Mouse (Mus musculus) R1 (cell line): ENCODE results near the gene Tead2.

ENCODE experiments used
- DNase-seq: peaks from one replicate; pipeline ENCODE4 v3.0.0-alpha.2; 2018; ENCODE audit warnings: low read depth, low spot score

The Tead2 gene

DNA sequence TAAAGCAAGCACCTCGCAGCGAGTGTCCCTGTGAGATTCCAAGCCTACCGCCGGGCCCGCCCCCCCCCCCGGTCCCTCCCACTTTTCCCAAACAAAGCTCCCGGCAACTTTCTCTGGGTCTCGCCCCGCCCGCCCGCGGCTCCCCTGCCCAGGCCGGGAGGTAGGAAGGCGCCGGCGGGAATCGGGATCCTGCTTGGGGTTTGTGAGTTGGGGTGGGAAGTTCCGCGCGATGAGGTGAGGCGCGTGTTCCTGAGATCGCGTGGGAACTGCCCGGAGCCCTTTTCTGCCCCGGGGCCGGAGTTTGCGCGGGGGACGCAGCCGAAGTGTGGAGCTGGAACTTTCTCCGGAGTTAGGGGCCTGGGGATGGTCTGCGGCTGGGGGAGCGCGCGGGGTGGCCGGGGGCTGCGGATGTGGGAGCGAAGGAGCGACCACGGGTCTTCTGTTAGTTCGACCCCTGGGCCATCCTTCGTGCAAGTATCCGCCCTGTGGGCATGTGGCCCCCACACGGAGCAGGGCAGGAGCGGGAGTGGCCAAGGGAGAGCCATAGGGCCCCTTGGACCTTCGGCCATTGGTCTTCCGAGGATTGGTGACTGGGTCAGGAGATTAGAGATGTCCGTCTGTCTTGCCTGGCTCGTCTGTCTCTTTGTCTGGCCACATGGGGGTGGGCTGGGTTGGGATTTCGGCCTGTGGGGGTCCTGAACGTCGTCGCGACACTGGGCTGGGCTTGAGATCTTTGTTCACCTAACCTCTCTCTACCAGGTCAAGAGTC, at the start of gene Tead2:
Gene Tead2 (plus strand): TSS at position 81 of the 769 bp plus-strand sequence.
- DNase-seq, result peak; percentile 87

DNA sequence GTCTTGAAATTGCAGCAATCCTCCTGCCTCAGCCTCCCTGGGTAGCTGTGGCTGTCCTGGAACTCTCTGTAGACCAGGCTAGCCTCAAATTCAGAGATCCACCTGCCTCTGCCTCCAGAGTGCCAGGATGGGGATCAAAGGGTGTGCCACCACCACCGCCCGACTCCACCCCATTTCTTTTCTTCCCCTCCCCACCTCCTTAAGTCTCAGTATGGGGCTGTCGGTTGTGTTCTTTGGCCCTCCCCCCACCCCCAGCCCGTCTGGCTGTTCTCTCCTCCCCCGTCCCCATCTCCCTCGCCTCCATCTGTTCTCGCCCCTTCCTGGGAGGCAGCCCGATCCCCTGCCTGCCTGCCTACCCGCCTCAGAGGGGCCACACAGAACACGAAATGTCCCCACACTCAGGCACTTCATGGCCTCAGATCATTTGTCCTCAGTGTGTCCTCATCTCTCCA, 48.6 kb upstream of the Tead2 start:
- DNase-seq, result no peak

DNA sequence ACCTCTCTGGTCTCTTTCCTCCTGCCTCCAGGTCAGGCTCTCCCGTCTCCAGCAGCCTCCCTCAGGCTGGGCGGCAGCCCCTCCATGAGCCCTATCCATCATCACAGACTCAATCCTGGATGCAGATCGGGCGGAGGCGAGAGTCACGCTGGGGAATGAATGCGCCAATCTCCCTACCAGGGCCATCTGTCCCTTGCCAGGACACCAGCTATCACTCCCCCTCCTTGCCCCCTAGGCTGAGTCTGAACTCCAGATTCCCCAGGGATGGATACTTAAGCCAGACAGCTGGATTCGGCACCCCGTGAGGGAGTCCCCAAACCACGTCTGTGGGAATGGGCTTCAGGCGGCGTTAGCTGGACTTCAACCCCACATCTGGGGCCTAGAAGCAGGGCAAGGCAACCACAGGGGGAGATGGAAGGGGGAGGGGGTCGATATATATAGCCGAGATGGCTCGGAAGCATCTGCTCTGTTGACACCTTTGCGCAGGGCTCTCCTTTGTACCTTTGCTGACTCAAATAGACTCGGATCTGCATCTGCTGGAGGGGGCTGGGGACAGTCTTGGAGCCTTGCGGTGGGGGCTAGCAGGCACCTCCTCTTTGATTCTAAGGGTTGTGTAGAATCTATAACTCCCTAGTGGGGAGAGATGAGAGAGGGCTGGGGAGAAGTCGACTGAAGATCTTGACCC, 47.6 kb upstream of the Tead2 start:
- DNase-seq, result no peak

DNA sequence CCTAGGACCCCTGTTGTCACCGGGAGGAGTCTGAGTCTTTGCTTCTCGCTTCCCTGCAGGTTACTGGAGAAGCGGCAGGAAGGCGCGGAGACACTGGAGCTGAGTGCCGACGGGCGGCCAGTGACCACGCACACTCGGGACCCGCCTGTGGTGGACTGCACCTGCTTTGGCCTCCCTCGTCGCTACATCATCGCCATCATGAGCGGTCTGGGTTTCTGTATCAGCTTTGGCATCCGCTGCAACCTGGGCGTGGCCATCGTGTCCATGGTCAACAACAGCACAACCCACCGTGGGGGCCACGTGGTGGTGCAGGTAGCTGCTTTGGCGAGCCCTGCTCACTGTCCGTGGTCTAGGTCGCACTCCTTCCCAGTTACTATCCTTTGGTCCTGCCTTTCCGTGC, 46.9 kb upstream of the Tead2 start:
- DNase-seq, result no peak

DNA sequence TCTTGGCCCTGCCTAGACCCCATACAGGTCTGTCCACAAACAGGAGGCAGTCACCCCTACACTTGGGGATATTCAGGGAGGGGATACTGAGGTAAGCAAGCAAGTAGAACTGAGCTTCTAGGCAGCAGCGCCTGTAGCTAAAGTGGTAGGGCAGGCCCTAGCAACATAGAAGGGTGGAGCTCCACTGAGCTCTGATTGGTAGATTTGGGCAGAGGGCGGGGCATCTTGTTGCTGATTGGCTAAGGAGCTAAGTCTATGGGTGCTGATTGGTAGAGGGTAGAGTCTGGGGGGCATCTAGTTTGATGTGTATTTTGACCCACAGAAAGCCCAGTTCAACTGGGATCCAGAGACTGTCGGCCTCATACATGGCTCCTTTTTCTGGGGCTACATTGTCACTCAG, 46.1 kb upstream of the Tead2 start:
- DNase-seq, result no peak

DNA sequence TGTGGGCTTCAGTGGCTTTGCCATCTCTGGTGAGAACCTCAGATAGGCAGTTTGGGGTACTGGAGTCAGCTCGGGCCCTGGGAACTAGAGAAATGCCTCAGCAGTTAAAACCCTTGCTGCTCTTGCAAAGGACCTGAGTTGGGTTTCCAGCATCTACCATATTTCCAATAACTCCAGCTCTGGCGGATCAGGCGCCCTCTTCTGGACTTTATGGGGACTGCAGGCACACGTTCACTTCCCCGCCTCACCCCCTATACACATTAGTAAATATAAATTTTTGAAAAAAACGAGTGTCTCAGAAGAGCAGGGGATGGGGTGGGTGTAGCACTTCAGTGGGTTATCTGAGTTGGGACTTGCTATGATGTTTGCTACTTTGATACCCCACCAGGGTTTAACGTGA, 42.6 kb upstream of the Tead2 start:
- peak; percentile 70 for DNase-seq

DNA sequence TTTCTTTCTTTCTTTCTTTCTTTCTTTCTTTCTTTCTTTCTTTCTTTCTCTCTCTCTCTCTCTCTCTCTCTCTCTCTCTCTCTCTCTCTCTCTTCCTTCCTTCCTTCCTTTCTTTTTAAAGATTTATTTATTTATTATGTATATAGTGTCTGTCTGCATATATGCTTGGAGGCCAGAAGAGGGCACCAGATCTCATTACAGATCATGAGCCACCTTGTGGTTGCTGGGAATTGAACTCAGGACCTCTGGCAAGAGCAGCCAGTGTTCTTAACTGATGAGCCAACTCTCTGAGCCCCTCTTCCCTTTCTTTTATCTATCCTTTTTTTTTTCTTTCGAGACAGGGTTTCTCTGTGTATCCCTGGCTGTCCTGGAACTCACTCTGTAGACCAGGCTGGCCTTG, 41.8 kb upstream of the Tead2 start:
- peak; percentile 83 for DNase-seq

DNA sequence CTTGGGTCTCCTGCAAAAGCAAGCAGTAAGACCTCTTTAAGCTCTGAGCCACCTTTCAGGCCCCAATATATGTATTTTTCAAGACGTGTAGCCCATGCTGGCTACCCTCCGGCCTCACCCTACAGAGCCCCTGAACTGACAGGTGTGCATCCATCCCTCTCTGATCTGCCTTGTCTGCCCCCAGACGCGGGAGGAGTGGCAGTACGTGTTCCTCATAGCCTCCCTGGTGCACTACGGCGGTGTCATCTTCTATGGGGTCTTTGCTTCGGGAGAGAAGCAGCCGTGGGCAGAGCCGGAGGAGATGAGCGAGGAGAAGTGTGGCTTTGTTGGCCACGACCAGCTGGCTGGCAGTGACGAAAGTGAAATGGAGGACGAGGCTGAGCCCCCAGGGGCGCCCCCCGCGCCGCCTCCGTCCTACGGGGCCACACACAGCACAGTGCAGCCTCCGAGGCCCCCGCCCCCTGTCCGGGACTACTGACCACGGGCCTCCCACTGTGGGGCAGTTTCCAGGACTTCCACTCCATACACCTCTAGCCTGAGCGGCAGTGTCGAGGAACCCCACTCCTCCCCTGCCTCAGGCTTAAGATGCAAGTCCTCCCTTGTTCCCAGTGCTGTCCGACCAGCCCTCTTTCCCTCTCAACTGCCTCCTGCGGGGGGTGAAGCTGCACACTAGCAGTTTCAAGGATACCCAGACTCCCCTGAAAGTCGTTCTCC, 40.8 kb upstream of the Tead2 start:
- DNase-seq, result no peak

DNA sequence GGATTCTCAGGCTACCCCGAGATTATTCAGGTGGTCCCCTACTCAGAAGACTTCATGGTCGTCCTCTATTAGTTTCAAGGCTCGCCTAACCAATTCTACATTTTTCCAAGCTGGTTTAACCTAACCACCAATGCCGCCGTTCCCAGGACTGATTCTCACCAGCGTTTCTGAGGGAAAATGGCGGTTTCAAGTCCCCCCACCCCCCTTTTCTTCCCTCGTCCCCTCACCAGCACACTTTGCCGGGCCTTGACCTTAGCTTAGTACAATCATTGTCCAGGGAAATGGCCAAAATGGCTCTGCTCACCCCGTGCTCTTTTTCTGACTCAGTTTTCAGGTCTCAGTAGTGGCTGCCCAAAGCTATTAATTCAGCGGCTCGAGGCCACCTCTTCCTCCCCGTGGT, 40.2 kb upstream of the Tead2 start:
- DNase-seq, result no peak

DNA sequence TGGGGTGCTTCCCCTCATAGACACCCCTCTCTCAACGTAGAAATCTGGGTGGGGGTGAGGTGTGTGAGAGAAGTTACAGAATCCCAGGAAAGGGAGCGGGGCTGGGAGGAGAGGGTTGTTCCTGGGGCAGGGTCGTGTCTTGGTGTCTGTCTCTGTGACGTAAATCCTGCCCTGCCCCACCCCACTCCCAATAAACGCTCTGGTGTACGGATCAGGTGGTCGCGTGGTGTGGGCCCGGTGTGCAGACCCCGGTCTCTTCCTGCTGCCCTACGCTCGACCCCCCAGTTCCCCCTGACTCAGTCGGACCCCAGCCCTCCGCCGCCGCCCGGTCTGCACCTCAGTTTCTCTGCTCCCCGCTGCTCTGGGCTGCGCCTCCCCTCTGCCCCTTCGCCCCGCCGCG, 39.6 kb upstream of the Tead2 start:
- no peak for DNase-seq

DNA sequence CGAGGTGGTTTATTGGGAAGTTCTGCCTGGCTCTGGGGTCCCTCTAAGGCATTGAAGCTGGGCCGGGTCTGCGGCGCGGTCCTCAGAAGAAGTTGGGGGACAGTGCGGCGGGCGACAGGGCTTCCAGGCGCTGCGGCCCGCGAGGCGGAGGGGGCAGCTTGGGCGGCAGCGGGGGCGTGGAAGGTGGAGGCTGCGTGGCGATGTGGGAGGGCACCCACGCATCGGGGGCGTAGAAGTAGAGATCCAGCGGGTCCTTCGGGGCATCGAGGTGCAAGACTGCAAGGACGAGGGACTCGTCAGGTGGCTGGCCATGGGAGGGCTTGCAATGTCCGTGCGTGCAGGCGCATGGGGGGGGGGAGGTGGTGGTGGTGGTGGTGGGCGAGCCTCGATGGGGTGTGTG, 39.2 kb upstream of the Tead2 start:
- no peak for DNase-seq

DNA sequence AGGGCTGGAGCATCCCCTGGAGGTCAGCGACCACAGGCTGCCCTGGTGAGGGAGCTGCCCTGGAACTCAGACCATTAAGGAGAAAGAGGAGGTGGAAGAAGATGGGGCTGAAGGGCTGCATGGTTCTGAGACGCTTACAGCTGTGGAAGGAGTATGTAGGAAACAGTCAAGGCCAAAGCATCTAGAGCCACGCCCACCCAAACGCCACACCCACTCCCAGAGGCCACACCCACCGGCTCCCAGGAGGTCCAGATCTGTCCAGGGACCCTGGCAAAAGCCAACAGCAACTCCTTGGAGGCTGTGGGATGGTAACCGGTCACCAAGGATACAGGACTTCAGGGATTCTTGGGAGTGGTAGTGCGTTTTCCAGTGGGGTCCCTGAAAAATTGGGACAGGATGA, 37.0 kb upstream of the Tead2 start:
- no peak for DNase-seq

DNA sequence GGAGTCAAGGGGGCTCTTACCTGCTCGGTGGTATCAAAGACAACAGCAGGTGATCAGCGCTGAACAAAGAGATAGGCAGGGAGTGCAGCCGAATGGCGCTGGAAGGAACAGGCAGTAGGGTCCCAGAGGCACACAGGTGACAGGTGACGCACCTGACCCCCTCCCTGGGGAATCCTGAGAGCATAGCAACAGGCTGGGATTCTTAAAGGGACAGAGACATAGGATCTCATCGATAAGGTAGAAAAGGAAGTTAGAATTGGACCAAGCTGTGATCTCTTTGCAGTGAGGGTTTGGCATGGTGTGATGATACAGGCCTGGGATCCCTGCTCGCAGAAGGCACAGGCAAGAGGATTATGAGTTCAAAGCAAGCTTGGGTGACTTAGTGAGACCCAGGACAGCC, 36.1 kb upstream of the Tead2 start, which contains the start of gene Gfy:
Gene Gfy (minus strand): TSS at position 101 of the 400 bp plus-strand sequence.
- DNase-seq, result no peak

DNA sequence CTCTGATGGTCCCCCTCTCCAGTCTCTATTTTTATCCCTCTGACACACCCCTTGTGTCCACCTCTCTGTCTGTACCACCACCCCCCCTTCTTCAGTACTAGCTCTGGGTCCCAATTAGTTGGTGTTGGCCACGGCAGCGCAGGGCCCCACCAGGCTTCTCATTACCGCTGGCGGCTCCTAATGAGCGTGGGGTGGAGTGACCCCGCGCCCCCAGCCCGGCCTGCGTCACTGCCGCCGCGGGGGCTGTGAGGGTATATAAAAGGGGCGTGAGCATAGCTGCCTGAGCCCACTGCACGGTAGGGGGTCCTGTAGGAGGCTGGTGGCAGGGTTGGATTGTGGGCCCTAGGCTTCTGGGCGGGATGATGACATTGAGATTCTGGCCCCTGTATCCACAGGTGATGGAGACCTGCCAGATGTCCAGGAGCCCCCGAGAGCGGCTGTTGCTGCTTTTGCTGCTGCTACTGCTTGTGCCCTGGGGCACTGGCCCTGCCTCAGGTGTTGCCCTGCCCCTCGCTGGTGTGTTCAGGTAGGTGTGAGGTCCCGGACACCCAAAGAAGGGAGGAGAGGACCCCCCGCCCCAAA, 34.6 kb upstream of the Tead2 start, which contains the start of gene Pth2:
Gene Pth2 (plus strand): TSS at position 100 of the 582 bp plus-strand sequence.
- no peak for DNase-seq

DNA sequence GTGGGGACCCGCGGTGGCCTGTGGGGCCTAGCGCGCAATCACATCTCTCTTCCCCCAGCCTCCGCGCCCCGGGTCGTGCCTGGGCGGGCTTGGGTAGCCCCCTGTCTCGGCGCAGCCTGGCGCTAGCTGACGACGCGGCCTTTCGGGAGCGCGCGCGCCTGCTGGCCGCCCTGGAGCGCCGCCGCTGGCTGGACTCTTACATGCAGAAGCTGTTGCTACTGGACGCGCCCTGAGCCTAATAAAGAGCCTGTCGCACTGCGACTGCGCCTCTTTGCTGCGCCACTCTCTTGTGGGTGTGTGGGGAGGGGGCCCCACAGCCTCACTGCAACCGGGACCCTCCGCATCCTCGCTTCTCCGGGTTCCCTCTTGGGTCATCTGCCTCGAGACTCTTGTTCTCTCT, 34.0 kb upstream of the Tead2 start:
- DNase-seq, result peak; percentile 46

DNA sequence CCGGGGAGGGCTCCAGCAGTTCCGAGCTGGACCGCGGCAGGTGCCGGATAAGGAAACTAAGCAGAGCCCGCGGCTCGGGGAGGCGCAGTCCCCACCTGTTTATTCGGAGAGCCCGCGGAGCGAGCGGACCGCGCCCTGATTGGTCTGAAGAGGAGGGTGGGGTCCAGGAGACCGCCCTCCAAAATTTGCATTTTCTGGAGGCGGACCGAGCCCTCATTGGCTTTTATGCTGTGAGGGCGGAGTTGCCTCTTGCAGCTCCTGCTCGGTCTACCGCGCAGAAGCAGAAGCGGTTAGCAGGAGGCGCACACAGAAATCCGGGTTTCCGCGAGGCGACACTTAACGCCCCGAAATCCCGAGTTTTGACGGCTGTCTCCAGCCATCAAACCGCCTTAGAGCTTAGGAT, 33.4 kb upstream of the Tead2 start:
- peak; percentile 97 for DNase-seq

DNA sequence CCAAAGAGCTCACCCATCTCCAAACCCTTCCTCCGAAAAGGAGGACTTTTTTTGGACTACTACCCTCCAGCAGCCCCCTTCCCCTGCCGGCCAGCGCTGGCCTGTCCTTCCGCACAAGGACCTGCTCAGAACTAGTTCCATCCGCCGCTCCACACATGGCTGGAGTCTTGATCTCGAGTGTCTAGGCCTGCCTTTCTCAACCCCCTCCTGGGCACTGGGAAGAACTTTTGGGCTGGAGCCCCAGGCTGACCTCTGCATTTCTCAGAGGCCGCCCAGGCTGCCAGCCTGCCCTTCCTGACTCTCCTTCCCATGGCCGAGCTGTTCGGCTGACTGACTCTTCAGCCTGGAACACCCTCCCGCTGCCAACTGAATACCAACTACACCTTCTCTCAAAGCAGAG, 32.9 kb upstream of the Tead2 start:
- no peak for DNase-seq

DNA sequence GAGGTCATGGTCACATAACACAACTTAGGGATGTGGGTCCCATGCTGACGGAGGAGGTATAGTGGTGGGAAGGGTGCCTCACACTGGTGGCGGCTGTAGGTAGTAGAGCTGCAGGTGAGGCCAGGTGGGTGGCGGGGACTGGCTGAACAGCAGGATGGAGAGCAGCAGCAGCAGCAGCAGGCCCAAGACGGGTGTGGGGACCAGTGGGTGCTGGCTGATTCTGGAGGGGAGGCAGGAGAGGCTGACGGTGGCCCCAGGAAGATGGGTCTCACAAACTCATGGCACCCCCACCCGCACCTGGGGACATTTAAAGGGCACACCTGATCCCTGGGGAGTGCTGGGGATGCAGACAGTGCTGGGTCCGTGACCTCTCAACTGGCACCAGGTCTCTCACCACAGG, 31.9 kb upstream of the Tead2 start:
- no peak for DNase-seq

DNA sequence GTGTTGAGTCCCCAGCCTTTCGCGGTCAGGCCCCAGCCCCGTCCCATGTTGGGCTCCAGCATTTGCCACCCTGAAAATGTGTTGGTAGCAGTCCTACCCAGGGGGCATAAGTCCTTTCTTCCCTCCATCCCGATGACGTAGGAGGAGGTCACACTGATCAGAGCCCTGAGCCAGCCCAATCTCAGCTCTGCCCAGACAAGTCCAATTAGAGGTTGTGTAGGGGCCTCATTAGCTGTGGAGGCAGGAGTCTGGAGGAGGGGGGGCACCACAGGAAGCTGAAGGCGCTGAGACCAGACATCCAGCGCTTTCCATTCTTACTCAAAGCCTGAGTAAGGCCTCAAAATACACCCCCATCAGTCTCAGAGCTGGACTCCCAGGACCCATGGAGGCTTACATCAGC, 29.6 kb upstream of the Tead2 start:
- DNase-seq, result no peak

DNA sequence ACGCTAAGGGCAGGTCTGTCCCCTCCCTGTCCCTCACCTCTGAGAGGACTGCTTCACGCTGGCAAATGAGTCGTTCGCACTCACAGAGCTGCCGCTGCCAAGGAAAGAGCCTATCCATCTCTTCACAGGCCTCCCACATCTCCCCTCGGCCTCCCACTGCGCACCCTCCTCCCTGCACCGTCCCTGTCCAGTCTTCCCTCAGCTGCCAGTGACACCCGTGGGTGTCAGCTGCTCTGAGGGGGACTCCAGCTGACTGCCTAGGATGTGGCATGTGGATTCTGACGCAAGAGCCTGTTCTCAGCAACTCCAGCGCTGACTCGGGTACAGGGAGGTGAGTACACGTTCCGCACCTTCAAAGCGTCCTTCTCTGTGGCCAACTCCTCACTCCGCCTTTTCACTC, 26.0 kb upstream of the Tead2 start:
- DNase-seq, result no peak

DNA sequence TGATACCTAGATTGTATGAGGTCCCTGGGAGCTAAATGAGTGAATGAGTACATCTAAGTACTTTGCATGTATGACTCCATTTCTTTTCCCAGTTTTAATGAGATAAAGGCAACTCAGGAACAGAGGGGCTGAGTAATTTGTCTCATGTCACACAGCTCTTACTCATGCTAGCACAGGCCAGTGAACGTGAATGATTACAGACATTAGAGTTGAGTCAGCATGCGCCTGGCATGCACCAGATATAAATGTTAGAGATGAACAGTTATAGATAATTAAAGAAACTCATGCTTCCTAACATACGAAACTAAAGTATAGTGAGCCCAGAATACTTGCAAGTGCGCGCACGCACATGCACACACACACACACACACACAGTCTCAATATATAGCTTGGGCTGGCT, 25.4 kb upstream of the Tead2 start:
- no peak for DNase-seq

DNA sequence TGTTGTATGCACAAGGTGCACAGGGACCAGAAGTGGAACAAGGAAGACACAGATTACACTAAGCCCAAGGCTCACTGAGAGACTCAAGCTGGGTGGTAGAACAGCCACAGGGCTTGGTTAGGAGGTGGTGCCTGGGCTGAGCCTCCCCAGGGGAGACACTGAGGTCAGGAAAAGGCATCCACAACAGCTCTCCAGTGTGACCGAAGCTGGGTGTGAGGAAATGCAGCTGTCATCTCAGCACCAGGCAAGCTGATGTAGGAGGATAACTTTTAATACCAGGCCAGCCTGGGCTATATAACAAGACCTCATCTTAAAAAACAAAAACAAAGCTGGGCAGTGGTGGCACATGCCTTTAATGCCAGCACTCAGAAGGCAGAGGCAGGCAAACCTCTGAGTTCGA, 24.4 kb upstream of the Tead2 start:
- DNase-seq, result no peak
